Mouse (Mus musculus): ENCODE data around the gene Commd3.
A peak's percentile ranks its signal among the peaks of the same experiment; 100 is the strongest.

Commd3 gene

DNA sequence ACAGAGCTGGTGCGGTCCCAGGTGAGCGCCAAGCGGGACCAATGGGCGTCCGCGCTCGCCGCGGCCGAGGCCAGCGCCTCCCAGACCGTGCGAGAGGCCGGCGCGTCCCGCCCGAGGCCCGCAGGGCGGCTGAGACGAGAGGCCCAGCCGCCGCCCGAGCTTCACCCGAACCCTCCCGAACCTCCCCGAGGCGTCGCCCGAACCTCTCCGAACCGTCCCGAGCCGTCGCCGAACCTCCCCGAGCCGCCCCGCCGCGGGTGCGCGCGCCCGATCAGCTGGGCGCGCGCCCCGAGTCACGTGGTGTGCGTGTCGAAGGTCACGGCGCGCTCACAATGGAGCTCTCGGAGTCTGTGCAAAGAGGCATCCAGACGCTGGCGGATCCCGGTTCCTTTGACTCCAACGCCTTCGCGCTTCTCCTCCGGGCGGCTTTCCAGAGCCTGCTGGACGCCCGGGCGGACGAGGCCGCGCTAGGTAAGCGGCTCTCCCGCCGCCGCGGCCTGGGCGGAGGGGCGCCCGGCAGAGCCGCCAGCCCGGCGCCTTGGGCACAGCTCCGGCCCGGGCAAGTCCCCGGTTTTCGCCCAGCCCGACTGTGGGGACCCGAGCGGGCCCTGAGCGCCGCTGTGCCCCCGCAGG, at the start of gene Commd3:
Gene Commd3 (plus strand): TSS at position 252 of the 633 bp plus-strand sequence.
- DNase-seq: peak; percentile 100

DNA sequence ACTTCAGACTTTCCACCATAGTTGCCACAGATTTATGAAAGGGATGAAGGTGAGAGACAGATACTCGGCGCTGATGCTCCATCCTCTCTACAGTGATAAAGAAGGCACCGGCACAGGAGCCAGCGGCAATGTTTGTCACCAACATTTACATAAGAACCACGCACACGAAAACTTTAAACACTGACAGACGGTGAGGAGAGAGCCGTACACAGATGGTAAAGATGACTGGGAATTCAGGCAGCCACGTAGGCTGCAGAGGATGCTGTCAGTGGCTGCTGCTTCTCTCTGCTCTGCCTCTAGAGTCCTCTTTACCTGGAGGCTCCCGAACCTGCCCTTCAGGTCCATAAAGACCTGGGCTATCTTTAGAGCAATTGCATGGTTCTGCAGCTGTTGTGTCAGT, 49.0 kb upstream of the Commd3 start:
- DNase-seq: peak; percentile 62

DNA sequence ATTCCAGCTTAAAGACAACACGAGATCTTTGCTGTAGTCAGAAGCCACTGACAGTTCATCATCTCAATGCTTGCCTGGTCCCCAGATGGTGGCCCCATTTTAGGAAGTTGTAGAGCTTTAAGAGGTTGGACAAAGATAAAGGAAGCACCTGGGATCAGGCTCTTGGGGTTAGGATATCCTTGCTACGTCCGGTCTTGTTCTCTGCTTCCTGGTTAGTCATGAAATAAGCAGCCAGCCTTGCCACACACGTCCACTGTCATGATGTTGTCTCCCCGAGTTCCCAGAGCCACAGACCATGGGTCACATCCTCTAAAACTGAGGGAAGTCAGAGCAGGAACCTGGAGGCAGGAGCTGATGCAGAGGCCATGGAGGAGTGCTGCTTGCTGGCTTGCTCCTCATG, 41.6 kb upstream of the Commd3 start:
- no peak for DNase-seq

DNA sequence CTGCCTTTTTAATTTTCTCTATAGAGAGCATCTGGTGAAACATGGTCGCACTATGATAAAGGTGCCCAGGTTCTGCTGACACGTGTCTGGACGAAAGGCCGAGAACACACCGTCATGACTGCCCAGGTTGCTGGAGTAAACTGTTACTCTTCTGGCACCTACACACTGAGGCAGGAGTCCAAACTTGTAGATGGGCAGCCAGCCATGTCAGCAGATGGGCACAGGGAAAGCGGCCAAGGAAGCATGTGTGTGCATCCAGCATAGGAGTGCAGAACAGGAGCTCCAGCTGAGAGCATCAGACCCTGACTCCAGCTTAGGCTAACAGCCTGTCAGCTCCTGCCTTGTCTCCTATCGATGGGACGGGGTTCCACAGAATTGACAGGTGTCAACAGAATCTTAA, 37.1 kb upstream of the Commd3 start:
- DNase-seq: no peak

DNA sequence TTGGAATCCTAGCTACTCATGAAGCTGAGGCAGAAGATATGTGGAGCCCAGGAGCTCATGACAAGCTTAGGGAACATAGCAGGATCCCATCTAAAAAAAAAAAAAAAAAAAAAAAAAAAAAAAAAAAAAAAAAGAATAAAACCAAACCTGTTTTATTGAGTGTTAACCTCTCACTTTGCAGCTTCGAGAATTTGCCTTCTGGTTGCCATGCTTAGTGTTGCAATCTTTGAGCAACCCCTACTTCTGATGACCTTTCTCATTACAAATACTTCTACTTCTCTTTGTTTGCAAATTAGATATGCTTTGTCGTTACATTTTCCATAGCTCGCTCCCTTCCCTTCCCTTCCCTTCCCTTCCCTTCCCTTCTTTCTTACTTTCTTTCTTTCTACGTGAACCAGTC, 23.6 kb upstream of the Commd3 start:
- no peak for DNase-seq

DNA sequence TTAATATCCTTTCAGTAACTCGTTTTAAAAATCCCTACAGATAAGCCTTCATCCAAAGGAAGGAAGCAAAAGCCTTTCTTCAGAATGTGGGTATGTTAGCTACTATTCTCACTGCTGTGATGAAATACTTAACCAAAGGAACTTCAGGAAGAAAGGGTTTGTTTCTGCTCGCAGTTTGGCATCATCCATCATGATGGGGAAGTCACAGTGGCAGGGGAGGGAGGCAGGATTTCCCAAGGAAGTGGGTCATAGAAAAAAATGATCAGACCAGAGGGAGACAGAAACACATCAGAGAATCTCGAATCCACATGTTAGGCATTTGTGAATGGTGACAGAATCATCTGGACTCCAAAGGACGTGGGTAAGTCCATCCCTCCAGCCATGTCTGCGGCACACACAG, 17.4 kb upstream of the Commd3 start:
- no peak for DNase-seq

DNA sequence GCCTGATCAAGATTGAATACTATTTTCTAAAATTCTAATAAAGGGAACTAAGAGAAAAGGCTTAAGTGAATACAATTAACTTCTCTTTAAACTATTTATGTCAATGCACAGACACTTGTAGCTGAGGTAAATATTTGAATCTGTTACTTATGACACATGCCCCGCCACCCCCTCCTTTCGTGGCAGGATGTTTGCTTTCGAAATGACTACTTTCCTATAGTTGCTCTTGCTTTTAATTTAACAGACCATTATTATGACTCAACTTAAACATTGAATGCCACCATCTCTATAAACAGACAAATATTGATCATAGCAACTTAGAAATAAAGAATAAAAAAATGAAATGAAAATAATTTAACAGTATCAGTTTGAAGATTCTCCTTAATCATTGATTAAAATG, 8.2 kb upstream of the Commd3 start:
- no peak for DNase-seq

DNA sequence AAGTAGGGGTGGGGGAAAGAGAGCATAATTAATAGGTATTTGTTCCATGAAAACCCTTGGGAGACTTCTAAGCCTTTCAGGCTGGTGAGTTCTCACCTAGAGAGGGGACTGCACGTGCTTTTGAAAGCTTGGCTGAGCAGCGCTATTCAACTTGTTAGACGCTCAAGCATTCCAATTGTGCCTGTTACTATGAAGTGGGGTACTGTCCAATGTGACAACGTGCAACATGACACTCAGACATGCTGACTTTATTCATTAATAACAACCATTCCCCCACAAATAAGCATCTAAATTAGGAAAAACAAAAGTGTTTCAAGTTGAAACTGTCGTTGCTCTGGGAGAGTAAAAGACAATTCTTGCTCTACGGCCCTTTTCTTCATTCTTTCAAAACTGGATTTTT, 1.1 kb upstream of the Commd3 start:
- no peak for DNase-seq

DNA sequence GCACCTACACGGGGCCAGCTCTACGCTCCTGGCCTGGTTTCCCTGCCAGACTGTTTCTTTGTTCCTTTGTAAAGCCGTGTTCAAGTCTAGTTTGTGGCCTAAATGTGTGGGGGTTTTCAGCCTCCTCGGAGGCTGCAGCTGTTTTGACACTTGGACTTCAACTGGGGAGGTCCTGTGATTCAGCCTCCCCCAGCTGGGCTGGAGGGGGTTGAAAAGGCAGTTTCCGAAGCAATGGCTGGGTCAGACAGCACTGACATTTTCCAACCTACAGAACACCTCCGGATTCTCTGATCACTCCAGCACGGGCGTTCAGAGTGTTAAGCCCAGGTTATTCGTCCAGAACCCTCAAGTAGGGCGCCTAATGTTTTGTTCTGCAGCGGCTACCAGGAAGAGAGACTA, 581 bp downstream of the Commd3 start:
- no peak for DNase-seq

DNA sequence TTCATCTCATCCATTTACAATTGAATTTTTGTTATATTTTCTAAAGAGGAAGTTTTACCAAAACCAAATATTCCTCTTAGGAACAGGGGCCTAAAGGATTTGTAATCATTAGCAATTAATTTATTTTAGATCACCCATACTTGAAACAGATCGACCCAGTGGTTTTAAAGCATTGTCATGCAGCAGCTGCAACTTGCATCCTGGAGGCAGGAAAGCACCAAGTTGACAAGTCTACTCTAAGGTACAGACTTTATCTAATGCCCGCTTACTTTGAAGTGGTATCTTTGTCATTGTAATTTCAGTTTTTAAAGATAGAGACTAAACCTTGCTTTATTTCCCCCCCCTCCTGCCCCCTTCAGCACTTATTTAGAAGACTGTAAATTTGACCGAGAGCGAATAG, 1.6 kb downstream of the Commd3 start:
- no peak for DNase-seq

DNA sequence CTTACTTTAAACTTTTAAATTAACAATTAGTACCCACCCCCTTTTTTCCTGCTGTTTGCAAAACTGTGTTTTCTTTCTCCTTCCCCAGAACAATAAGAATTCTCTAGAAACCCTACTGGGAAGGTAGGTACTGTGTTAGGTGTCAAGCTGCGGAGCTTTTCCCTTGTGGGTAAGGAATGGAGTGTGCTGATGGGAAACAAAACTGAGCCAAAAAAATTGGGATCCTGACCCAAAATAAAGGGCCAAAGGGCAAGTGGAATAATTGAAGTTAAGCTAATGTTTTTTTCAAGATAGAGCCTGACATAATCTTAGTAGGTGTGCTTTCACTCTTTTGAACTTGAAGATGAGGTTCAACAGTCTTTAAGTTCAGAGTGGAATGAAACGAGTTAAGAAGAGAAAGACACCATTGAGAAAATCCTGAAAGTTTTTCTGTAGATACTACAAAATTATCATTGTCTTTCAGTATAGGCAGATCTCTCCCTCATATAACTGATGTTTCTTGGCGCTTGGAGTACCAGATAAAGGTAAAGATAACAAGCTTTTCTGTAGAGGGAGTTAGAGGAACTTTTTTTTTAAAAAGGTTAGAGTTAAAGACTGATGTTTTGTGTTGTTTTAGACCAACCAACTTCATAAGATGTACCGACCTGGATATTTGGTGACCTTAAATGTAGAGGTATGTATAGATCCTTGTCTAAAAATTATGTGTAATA, 2.2 kb downstream of the Commd3 start:
- no peak for DNase-seq

DNA sequence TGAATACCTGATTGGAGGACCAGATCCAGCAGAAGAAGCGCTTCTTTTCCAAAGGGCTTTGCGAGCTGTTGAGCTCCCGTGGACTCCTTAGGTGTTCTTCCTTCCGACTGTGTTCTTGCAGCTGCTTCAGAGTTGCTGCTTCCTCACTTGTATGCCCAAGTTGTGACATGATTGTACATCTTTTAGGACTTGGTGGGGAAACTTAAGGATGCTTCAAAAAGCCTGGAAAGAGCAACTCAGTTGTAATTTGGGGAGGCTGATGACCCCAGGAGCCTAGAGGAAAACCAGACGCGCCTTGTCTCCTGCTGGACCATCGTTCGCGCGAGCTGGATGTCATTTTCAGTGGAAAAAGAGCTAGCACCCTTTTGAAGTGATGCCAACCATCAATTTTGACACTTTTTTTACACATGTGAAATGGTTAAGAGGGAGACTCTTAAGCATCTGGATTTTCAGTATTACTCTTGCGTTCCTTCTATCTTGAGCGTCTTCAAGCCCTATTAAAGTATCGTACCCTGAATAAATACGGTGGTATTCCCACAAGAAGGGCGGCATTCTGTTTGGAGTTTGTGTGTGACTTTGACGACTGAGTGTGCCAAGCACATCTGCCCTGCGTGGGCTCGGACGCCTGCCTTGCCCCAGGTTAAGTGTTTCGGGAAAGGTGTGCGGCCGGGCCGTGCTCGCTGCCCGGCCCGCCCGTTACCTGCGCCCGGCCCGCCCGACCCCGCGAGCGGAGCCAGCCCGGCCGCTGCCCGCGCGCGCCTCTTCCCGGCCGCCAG, 3.7 kb downstream of the Commd3 start:
- no peak for DNase-seq

DNA sequence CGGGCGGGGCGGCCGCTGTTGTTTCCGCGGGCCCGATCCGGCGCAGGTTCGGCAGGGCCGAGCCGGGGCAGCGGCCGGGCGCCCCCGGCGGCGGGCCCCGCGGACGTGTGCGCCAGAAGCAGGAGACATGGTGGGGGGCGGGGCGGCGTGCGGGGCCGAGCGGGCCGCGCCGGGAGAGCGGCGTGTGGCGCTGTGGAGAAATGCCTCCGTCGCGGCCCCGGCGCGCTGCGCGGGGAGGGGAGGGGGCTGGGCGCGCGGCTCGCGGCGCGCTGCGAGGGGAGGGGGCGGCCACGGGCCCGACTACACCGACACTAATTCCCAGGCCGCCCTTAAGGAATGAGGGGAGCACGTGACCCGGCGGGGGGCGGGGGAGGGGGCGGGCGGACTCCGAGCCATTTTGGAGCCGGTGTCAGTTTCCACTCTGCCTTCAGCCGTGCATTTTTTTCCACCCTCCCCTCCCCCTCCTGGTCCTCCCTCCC, 4.3 kb downstream of the Commd3 start:
- peak; percentile 99 for DNase-seq

DNA sequence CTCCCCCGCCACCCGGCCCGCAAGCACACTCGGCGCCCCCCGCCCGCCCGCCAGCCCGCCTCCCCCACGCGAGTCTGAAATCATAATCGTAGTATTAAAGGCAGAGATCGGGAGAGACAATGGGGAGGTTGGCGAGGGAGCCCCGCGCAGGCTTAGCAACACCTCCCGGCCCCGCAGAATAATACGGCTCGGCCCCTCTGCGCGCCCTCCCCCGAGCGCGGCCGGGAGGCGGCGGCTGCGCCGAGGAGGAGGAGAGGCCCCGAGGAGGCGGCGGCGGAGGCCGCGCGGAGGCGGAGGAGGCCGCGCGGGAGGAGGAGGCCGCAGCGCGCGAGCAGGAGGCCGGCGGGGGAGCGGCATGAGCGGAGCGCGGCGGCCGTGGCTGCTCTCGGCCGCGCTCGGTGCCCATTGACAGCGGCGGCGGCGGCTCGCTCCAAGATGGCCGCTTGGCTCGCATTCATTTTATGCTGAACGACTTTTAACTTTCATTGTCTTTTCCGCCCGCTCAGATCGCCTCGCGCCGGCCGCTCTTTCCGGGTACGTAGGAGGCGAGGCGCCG, 4.8 kb downstream of the Commd3 start, which contains the start of gene Bmi1:
Gene Bmi1 (plus strand): TSS at position 83 of the 556 bp plus-strand sequence.
- DNase-seq: peak; percentile 98

DNA sequence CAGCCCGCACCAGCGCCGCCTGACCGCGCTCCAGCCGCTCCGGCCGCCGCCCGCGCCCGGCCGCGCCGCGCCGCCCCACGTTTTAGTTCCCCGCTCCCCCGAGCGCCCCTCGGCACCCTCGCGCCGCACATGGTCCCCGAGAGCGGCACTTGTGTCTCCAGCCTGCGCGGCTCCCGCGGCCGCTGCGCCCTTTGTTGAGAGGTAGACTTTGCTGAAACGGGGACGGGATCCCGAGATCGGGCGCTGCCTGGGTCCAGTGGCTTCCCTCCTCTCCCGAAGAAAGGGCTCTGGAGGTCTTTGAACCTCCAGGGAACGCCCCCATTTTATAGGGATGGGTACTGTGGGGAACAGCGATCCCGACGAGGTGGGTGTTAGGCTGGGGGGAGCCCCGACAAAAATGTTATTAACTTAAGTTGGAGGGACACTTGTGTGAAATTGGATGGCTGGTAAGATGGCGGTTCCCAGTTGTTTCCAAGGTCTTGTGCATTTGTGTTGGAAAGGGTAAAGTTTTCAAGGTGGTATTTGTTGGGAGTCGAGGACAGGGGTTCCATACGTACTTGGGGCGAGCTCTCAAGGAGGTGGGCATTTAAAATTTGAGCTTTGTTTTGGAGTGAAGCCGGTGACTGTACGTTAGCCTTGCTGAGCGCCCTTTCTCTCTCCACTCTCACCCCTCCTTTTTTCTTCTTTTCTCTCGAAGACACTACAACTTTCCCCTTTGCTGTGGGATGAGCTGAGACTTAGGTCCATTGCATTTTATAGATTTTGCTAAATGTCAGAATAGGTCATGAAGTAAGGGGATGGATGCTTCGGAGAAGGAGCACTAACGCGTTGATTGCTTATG, 5.7 kb downstream of the Commd3 start:
- peak; percentile 96 for DNase-seq

DNA sequence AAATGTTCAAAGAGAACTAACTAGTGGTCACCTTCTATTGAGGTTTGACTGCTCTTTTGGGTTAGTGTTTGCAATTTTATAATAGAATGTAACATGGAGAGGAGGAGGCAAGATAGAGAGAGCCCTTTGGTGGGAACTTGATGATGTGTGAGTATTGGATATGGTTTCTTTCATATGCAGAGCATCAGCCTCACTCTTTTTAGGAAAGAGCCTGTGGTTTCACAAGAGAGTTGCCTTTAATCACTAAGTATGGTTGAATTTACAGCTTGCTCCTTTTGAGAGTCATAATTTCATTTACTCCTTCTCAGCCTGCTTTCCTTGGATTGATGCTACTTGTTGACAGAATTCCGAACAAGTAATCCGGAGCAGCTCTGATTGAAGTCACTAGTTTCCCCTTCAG, 7.5 kb downstream of the Commd3 start:
- DNase-seq: no peak

DNA sequence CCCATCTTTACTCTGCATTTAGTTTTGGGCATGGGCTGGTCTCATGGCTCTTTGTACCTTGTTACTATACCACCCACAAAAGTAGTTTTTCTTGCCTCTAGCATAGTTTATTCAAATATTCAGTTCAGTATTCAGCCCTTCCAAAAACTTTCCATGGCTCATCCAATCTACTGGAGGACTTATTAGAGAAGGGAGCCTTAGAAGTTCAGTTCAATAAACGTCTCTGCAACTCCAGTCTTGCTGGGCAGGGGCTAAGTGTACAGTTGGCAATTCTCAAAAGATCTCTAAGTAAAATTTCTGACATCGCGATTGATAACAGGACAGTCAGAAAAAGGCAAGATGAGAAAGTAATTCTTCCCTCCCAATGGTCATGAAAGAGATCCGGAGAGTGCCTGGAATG, 8.3 kb downstream of the Commd3 start:
- peak; percentile 76 for DNase-seq

DNA sequence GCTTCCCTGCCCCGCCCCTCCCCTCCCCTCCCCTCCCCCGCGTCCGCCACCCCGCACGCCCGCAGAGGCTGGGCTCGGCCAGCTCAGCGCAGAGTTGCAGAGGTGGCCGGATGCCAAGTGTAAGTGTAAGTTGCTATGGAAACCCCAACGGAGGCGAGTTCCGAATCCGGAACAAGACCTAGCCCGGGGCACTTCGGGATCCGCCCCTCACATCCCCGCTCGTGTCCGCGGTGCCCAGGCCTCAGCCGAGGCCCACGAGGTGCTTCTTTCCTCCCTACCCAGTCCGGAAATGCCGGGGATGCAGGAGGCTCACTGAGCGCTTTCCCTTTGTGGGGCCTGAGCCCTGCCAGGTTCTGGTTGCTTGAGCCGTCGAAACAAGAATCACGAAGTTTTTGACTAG, 8.8 kb downstream of the Commd3 start:
- DNase-seq: peak; percentile 97

DNA sequence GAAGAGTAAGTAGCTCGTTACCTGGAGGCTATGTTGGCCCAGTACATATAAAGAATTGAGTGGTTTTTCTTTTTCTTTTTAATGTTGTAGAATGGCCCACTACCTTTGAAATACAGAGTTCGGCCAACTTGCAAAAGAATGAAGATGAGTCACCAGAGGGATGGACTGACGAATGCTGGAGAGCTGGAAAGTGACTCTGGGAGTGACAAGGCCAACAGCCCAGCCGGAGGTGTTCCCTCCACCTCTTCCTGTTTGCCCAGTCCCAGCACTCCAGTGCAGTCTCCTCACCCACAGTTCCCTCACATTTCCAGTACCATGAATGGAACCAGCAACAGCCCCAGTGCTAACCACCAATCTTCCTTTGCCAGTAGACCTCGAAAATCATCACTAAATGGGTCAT, 11.9 kb downstream of the Commd3 start:
- DNase-seq: peak; percentile 66

DNA sequence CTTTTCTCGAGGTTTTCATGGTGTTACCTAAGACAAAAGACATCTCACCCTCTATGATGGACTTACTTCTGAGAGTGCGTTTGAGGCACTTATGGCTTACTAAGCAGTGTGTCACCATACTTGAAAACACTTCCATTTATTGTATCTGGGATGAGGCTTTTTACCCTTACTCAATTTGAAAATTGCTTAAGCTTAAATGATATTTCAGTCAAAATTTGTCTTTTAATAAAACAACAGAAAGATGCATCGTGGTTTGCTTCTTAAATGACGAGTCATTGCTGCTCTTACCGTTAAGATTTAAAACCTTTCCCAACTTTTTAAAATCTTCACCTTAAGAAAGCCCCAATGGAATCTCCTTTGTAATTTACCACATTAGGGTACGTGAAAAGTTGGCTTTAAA, 14.2 kb downstream of the Commd3 start:
- no peak for DNase-seq

DNA sequence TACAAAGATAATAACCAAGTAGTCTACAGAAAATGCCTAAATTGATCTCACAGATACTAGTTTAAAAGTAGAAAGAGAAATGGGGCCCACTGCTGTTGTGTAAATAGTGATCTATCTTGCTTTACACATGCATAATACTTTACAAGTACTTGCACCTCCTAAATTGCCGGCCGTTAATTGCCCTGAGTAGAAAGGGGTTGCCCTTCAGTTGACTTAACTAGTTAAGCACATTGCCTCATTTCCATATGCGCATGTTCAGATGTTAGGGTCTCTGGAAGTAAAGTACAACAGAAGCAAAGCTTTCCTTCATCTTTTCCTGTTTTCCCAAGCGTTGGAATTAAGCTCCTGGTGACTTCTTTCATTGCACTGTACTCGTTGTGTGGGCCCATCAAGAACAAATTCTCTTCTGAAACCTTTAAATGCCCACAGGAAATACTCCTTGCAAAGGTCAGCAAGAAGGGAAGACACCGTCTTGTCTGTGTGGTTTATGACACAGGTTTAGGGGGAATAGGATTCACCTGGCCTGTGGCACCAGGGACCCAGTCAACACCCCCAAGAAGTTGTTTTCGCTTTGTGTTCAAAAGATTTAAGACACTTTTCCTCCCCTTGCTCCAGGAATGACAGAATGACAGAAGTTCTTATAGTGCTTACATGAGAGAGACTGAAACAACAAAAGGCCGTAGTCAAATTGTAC, 14.8 kb downstream of the Commd3 start:
- no peak for DNase-seq

DNA sequence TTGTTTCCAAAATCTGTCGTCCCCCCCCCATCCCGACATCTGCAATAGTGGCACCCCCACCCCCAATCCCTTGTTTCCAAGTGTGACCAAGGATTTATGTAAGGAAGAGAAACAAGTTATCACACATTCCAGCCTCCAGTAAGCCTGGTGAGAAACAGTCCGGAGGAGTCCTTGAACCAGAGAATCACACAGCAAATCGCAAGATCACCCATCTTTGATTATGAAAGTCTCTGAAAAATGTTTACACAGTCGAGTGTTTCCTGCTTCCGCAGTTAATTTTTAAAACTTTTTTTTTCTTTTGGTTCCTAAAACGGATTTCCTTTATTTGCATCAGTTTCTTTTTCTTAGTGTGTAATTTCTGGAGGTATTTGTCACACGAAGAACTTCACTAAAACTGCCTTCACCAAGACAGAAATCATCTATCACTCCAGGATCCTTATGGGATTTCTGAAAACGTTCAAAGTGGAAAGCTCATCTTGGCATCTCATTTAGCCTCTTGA, 15.5 kb downstream of the Commd3 start:
- no peak for DNase-seq

Data from heart, adult 11 months (tissue).